Mouse (Mus musculus): Measurements from ENCODE around the gene Grin2d. TPM values are rescaled to one million over a fixed set of nuclear protein-coding genes. Genes with fewer than 3 reads are reported as not detected.
A peak's percentile ranks its signal among the peaks of the same experiment; 100 is the strongest.

The Grin2d gene
- polyA plus RNA-seq, 1 experiment from 2014 or later = 0.11 TPM

DNA sequence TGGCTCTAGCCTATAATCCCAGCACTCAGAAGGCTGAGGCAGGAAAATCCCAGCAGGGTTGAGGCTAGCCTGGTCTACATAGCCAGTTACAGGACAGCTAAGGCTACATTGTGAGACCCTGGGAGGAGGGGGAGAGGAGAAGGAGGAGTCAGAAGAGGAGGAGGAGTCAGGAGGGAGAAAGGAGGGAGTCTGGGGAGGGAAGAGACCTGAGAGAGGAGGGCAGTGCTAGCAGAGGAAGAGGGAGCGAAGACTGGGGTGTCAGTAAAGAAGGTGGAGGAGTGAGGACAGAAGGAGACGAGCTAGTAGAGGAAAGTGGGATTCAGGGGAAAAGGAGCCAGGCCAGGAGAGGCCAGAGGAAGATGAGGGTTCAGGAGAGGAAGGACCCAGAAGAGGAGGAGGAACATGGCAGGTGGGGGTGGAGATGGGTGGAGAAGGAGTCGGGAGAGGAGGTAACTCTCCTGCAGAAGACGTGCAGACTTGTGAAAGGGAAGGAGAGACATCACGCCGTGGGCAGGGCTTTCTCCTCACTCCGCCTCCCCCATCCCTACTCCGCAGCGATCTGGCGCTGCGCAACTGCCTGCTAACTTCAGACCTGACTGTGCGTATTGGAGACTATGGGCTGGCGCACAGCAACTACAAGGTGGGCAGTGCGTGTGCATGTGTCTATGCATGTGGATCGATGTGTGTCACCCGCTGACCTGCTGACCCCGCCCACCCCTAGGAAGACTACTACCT lies 86.3 kb downstream of the Grin2d start:
- no peak overlapping the region for H3K9ac ChIP-seq (ENCODE audit: low read depth, low read length)
- H3K4me1 ChIP-seq (ENCODE audit: control insufficient read depth, insufficient read depth, low read length) = no peaks in the 10 kb centered on the region
- H3K27me3 ChIP-seq (ENCODE audit: control insufficient read depth, insufficient read depth, low read length) = peaks cover 56% of the 10 kb centered on the region
- 62% methylated on average over 17 of the region's 17 CpGs for WGBS (ENCODE audit: insufficient replicate concordance)
- no peaks in the 10 kb centered on the region; the same call in 1 of the 2 replicates for H3K36me3 ChIP-seq (ENCODE audit: control insufficient read depth, insufficient read depth, low read length)
- ATAC-seq (replicated peaks; ENCODE audit: insufficient number of reproducible peaks, low FRiP score, low TSS enrichment) = no peak
- H3K4me3 ChIP-seq (ENCODE audit: low read depth, low read length) = no peak overlapping the region
- no peaks in the 10 kb centered on the region for H3K9me3 ChIP-seq (replicated peaks; ENCODE audit: control insufficient read depth, low read length)
- H3K27ac ChIP-seq (ENCODE audit: low read depth, low read length) = no peak overlapping the region
- no peak overlapping the region for H3K4me2 ChIP-seq

DNA sequence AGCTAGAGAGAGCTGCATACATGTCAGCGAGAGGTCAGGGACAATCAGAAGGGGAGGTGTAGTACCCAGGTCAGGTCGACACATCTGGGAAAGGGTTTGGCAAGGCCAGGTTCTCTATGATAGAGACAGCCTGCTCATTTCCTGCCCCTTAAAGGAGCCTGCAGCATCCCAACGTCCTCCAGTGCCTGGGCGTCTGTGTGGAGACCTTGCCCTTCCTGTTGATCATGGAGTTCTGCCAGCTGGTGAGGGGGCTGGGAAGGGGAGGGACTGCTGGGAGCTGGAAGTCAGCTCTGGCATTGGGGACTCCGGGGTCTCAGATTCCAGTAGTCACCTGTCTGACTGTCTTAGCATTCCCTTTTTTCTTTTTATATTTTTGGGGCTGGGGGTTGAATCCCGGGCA lies 87.5 kb downstream of the Grin2d start:
- H3K27me3 ChIP-seq (ENCODE audit: control insufficient read depth, insufficient read depth, low read length) = peaks cover 59% of the 10 kb centered on the region
- H3K27ac ChIP-seq (ENCODE audit: low read depth, low read length) = no peak overlapping the region
- WGBS (ENCODE audit: insufficient replicate concordance) = 54% methylated on average over 6 of the region's 6 CpGs
- H3K4me2 ChIP-seq = no peak overlapping the region
- no peak overlapping the region for H3K4me3 ChIP-seq (ENCODE audit: low read depth, low read length)
- ATAC-seq (replicated peaks; ENCODE audit: insufficient number of reproducible peaks, low FRiP score, low TSS enrichment) = no peak
- H3K9me3 ChIP-seq (replicated peaks; ENCODE audit: control insufficient read depth, low read length) = no peaks in the 10 kb centered on the region
- H3K9ac ChIP-seq (ENCODE audit: low read depth, low read length) = no peak overlapping the region
- no peaks in the 10 kb centered on the region; the same call in 1 of the 2 replicates for H3K4me1 ChIP-seq (ENCODE audit: control insufficient read depth, insufficient read depth, low read length)
- H3K36me3 ChIP-seq (ENCODE audit: control insufficient read depth, insufficient read depth, low read length) = no peaks in the 10 kb centered on the region; the same call in 1 of the 2 replicates

DNA sequence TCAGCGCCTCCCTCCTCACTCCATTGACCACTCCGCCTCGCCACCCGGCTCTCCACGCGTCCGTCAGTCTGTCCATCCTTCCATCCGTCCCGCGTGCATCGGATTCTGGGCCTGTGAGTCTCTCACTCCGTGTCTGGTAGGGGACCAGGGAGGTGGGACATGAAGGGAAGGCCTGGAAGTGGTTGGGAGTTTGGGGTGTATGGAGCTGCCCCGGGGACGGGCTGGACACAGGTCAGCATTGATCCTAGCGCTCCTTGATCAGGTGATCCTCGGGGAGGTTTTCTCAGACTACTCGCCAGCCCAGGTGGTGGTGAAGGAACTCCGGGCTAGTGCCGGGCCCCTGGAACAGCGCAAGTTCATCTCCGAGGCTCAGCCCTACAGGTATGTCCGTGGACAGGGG lies 90.5 kb downstream of the Grin2d start:
- no peaks in the 10 kb centered on the region for H3K9me3 ChIP-seq (replicated peaks; ENCODE audit: control insufficient read depth, low read length)
- ATAC-seq (replicated peaks; ENCODE audit: insufficient number of reproducible peaks, low FRiP score, low TSS enrichment) = no peak
- peaks cover 51% of the 10 kb centered on the region for H3K27me3 ChIP-seq (ENCODE audit: control insufficient read depth, insufficient read depth, low read length)
- H3K4me3 ChIP-seq (ENCODE audit: low read depth, low read length) = no peak overlapping the region
- H3K4me2 ChIP-seq = no peak overlapping the region
- 72% methylated on average over 22 of the region's 22 CpGs for WGBS (ENCODE audit: insufficient replicate concordance)
- H3K27ac ChIP-seq (ENCODE audit: low read depth, low read length) = no peak overlapping the region
- no peaks in the 10 kb centered on the region for H3K36me3 ChIP-seq (ENCODE audit: control insufficient read depth, insufficient read depth, low read length)
- peaks cover 9% of the 10 kb centered on the region; the same call in 1 of the 2 replicates for H3K4me1 ChIP-seq (ENCODE audit: control insufficient read depth, insufficient read depth, low read length)
- no peak overlapping the region for H3K9ac ChIP-seq (ENCODE audit: low read depth, low read length)

DNA sequence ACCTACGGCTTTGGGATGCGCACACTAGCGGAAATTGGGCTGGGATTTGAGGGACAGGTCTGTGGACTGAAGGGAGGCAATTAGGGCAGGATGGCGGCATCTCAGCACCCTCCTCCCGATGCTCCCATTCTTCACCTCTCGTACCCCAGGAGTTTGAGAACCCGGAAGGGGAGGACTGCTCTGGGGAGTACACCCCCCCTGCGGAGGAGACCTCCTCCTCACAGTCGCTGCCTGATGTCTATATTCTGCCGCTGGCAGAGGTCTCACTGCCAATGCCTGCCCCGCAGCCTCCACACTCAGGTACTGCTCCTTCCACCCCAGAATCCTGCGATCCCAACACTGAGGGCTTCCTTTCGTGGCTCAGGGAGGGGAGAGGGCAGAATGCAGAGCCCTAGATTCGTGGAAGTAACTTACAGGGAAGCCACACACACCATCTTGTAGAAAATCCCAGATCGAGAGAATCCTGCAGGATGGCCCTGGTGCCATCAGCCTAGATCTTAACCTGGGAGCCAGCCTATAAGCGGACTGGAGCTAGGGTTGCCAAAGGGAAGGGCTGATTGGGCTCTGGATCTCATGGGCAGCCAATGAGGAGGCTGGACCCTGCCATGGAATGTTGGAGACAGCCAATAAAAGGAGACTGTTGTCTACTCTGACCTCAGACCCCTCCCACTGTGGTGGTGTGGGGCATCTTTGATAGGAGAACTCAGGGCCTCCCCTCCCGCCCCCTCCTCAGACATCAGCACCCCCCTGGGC lies 91.3 kb downstream of the Grin2d start:
- H3K27me3 ChIP-seq (ENCODE audit: control insufficient read depth, insufficient read depth, low read length) = peaks cover 51% of the 10 kb centered on the region
- H3K27ac ChIP-seq (ENCODE audit: low read depth, low read length) = no peak overlapping the region

DNA sequence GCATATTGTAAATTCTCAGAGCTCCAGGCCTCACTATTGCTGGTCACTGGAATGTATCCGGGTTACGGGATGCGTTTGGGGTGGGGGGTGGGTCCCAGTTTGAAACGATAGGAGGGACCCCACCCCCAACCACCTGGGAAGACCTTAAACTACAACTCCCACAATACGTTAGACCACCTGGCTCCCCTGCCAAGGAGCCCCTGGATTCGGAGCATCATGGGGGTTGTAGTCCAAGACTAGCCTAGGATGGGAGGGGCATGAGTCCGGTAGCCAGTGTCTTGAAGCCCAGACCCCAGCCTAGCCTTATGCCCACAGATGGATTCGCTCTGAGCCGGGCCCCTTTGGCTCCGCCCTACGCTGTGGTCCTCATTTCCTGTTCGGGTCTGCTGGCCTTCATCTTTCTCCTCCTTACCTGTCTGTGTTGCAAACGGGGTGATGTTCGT lies 92.0 kb downstream of the Grin2d start:
- no peaks in the 10 kb centered on the region for H3K9me3 ChIP-seq (replicated peaks; ENCODE audit: control insufficient read depth, low read length)
- 0 out of 2 replicates have a peak, but pooled peaks have one; percentile 39 for ATAC-seq (replicated peaks; ENCODE audit: insufficient number of reproducible peaks, low FRiP score, low TSS enrichment)
- no peak overlapping the region; the same call in 1 of the 2 replicates for H3K9ac ChIP-seq (ENCODE audit: low read depth, low read length)
- no peak overlapping the region for H3K27ac ChIP-seq (ENCODE audit: low read depth, low read length)
- peaks cover 9% of the 10 kb centered on the region; the same call in 1 of the 2 replicates for H3K4me1 ChIP-seq (ENCODE audit: control insufficient read depth, insufficient read depth, low read length)
- WGBS (ENCODE audit: insufficient replicate concordance) = 1% methylated on average over 14 of the region's 14 CpGs
- H3K27me3 ChIP-seq (ENCODE audit: control insufficient read depth, insufficient read depth, low read length) = peaks cover 50% of the 10 kb centered on the region
- peak overlapping the region; percentile 52 for H3K4me3 ChIP-seq (ENCODE audit: low read depth, low read length)
- no peaks in the 10 kb centered on the region for H3K36me3 ChIP-seq (ENCODE audit: control insufficient read depth, insufficient read depth, low read length)
- H3K4me2 ChIP-seq = peak overlapping the region; percentile 77

More for the DNA sequence above, 91.3 kb downstream of the Grin2d start:
- Histone ChIP-seq H3K4me3 (ENCODE audit: low read depth, low read length) (peak overlapping the region; percentile 52), H3K9me3 (replicated peaks; ENCODE audit: control insufficient read depth, low read length) (no peaks in the 10 kb centered on the region), H3K9ac (ENCODE audit: low read depth, low read length) (no peak overlapping the region), H3K36me3 (ENCODE audit: control insufficient read depth, insufficient read depth, low read length) (no peaks in the 10 kb centered on the region), H3K4me1 (ENCODE audit: control insufficient read depth, insufficient read depth, low read length) (peaks cover 9% of the 10 kb centered on the region; the same call in 1 of the 2 replicates), H3K4me2 (peak overlapping the region; percentile 77)
- 0 out of 2 replicates have a peak, but pooled peaks have one; percentile 13 for ATAC-seq (replicated peaks; ENCODE audit: insufficient number of reproducible peaks, low FRiP score, low TSS enrichment)
- 6% methylated on average over 16 of the region's 17 CpGs for WGBS (ENCODE audit: insufficient replicate concordance)

DNA sequence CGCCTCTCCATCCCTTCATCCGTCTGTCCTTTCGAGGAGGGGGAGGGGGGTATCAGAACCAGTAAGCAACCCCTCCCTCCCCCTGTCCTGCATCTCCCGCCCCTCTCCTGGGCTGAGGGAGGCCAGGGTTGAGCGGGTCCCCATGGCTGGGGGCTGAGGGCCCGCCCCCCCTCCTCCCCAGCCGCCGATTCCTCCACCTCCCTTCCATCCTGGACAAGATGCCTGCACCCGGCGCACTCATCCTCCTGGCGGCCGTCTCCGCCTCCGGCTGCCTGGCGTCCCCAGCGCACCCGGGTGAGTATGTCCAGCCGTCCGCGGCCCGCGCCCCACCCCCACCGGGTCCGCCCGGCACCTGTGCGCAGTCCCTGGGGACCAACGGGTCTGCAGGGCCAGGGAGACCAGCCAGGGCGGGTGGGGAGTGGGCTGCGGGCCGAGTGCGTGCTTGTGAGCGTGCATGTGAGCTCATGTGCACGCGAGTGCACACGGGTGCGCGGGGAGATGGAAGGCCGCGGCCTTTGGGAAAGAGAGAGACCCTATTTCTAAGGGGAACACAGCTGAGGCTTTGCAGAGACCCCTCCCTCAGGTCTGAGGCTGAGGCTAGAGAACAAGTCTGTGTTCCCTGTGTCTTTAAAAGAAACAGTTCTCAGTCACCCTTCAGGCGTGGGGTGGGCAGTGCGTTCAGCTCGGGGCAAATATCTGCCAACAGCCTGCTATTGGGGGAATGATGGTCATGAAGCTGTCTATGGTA lies 92.6 kb downstream of the Grin2d start:
- H3K4me1 ChIP-seq (ENCODE audit: control insufficient read depth, insufficient read depth, low read length) = peaks cover 9% of the 10 kb centered on the region; the same call in 1 of the 2 replicates
- peaks cover 54% of the 10 kb centered on the region for H3K27me3 ChIP-seq (ENCODE audit: control insufficient read depth, insufficient read depth, low read length)
- no peaks in the 10 kb centered on the region for H3K36me3 ChIP-seq (ENCODE audit: control insufficient read depth, insufficient read depth, low read length)
- H3K9me3 ChIP-seq (replicated peaks; ENCODE audit: control insufficient read depth, low read length) = no peaks in the 10 kb centered on the region
- H3K9ac ChIP-seq (ENCODE audit: low read depth, low read length) = peak overlapping the region; percentile 56
- no peak overlapping the region for H3K27ac ChIP-seq (ENCODE audit: low read depth, low read length)
- peak; percentile 8; the same call in 1 of the 2 replicates for ATAC-seq (replicated peaks; ENCODE audit: insufficient number of reproducible peaks, low FRiP score, low TSS enrichment)
- peak overlapping the region; percentile 52 for H3K4me3 ChIP-seq (ENCODE audit: low read depth, low read length)
- peak overlapping the region; percentile 77 for H3K4me2 ChIP-seq
- under 1% methylated on average over 38 of the region's 42 CpGs for WGBS (ENCODE audit: insufficient replicate concordance)

DNA sequence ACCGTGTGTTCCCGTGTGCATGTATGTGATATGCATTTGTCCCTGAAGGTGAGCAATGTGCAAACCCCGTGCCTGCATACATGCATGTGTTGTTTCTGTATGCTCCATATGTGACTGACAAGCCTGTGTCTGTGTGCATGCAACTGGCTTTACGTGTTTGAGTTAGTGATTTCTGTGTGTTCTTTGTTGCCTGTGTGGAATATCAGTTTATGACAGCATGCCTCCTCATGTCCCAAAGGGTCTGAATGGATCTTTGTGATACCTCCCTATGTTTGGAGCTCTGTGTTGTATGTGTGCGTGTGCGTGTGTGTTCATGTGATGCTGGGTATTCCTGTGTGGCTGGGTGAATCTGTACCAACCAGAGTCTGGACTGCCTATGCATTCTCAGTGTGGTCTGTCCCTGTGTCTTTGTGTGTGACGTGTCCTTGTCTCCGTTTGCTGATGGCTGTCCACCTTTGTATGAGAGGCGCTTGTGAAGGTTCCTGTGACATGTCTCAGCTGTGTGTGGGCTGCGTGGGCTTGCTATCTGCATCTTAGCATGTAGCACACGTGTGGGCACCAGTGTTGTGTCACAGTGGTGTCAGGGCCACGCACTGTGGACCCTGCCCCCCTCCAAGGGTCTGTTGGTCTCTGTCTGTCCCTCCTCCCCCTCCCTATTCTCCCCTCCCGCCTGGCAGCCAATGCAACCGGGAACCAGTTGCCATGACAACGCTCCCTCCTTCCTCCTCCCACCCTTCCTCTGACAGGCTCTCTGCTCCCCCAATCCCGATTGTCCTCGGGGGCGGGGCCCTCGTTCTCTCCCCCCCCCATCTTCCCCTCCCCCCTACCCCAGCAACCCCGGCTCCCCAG lies 93.4 kb downstream of the Grin2d start, which contains the start of gene Sult2b1:
Gene Sult2b1, minus strand, starts transcription at position 146 of the 849 bp plus-strand sequence.
- peaks cover 57% of the 10 kb centered on the region for H3K27me3 ChIP-seq (ENCODE audit: control insufficient read depth, insufficient read depth, low read length)

More for the DNA sequence above, 93.4 kb downstream of the Grin2d start, which contains the start of gene Sult2b1:
- Histone ChIP-seq H3K9me3 (replicated peaks; ENCODE audit: control insufficient read depth, low read length) (no peaks in the 10 kb centered on the region), H3K9ac (ENCODE audit: low read depth, low read length) (peak within 1 kb of the TSS; percentile 72), H3K4me2 (peak within 1 kb of the TSS; percentile 77), H3K36me3 (ENCODE audit: control insufficient read depth, insufficient read depth, low read length) (no peaks in the 10 kb centered on the region), H3K4me3 (ENCODE audit: low read depth, low read length) (peak within 1 kb of the TSS; percentile 52), H3K4me1 (ENCODE audit: control insufficient read depth, insufficient read depth, low read length) (peaks cover 9% of the 10 kb centered on the region; the same call in 1 of the 2 replicates), H3K27ac (ENCODE audit: low read depth, low read length) (no peak within 1 kb of the TSS)
- ATAC-seq (replicated peaks; ENCODE audit: insufficient number of reproducible peaks, low FRiP score, low TSS enrichment) = peak; percentile 12; the same call in 1 of the 2 replicates
- WGBS (ENCODE audit: insufficient replicate concordance) = 22% methylated on average over 20 of the region's 20 CpGs
